Mouse (Mus musculus) midbrain, embryonic 13.5 days (tissue): ENCODE data around the gene Rai14. TPM values are rescaled to one million over a fixed set of nuclear protein-coding genes. Genes with fewer than 3 reads are reported as not detected.

Source experiments
- ATAC-seq: fragments of 200-750 bp; cut with Nextera tagmentation; 2 replicates; pipeline ENCODE4 v1.8.0; 2017; ENCODE audit warnings: mild to moderate bottlenecking, moderate TSS enrichment, moderate library complexity
- H3K27ac ChIP-seq: fragments of 300-500 bp; sonication (generic); 2 replicates; pipeline ENCODE4 v1.5.1; 2015; ENCODE audit warnings: inconsistent platforms, mild to moderate bottlenecking, moderate library complexity
- H3K27me3 ChIP-seq: fragments of 300-500 bp; sonication (generic); 2 replicates; pipeline ENCODE4 v1.6.1; 2015; ENCODE audit warnings: mild to moderate bottlenecking, inconsistent platforms
- H3K36me3 ChIP-seq: fragments of 300-500 bp; sonication (generic); 2 replicates; pipeline ENCODE4 v1.6.1; 2015; ENCODE audit warnings: mild to moderate bottlenecking, inconsistent platforms
- H3K4me1 ChIP-seq: fragments of 300-500 bp; sonication (generic); replicated peaks from 2 replicates; pipeline ENCODE4 v1.6.1; 2015; ENCODE audit warnings: inconsistent platforms
- H3K4me2 ChIP-seq: fragments of 300-500 bp; sonication (generic); replicated peaks from 2 replicates; pipeline ENCODE4 v1.6.1; 2015; ENCODE audit warnings: moderate library complexity, mild to moderate bottlenecking, inconsistent platforms
- H3K4me3 ChIP-seq: fragments of 300-500 bp; sonication (generic); replicated peaks from 2 replicates; pipeline ENCODE4 v1.5.1; 2015; ENCODE audit warnings: mild to moderate bottlenecking, inconsistent platforms
- H3K9ac ChIP-seq: fragments of 300-500 bp; sonication (generic); replicated peaks from 2 replicates; pipeline ENCODE4 v1.6.1; 2015; ENCODE audit warnings: mild to moderate bottlenecking, inconsistent platforms
- H3K9me3 ChIP-seq: fragments of 300-500 bp; sonication (generic); 2 replicates; pipeline ENCODE4 v1.6.1; 2016; ENCODE audit warnings: mild to moderate bottlenecking, inconsistent platforms
- WGBS: fragments of 180-500 bp; shearing (Covaris S2); methylation state at CpG from one replicate; pipeline ENCODE4 v1.1.7; 2015; 5-methylcytosine and 5-hydroxymethylcytosine counted together
- polyA plus RNA-seq: library from polyadenylated mRNA; unstranded; fragments of >200 nt; fragmentation: Nextera tagmentation; extraction: Ambion mirVana; gene quantifications from 2 replicates; pipeline ENCODE4 v1.2.1, GENCODE M21; 2015

Gene Rai14
- 30.1 and 34.2 TPM in 2 replicates for polyA plus RNA-seq

GRCm38 (mm10) chr15:10714409-10715138, at the start of gene Rai14:
Rai14 (minus strand) TSS chr15:10714624.
- Histone ChIP-seq H3K4me2 (peak within 1 kb of the TSS; percentile 95), H3K27ac (peak within 1 kb of the TSS; percentile 72), H3K27me3 (no peaks in the 10 kb centered on the region), H3K9ac (peak within 1 kb of the TSS; percentile 85), H3K4me1 (peaks cover 33% of the 10 kb centered on the region), H3K4me3 (peak within 1 kb of the TSS; percentile 77), H3K9me3 (no peaks in the 10 kb centered on the region; the same call in 1 of the 2 replicates), H3K36me3 (no peaks in the 10 kb centered on the region)
- under 1% methylated on average over 53 of the region's 68 CpGs for WGBS
- peak; percentile 81 for ATAC-seq

GRCm38 (mm10) chr15:10761441-10761840, 47.0 kb upstream of the Rai14 start:
- Histone ChIP-seq H3K9me3 (no peaks in the 10 kb centered on the region), H3K9ac (no peak overlapping the region), H3K4me1 (no peaks in the 10 kb centered on the region), H3K4me2 (no peak overlapping the region), H3K27me3 (no peaks in the 10 kb centered on the region), H3K4me3 (no peak overlapping the region), H3K27ac (no peak overlapping the region), H3K36me3 (no peaks in the 10 kb centered on the region)
- ATAC-seq, result no peak
- WGBS, result 91% methylated on average over 6 of the region's 6 CpGs

- no peaks in the 10 kb centered on the region for H3K27me3 ChIP-seq
- H3K4me1 ChIP-seq, result no peaks in the 10 kb centered on the region
- H3K4me3 ChIP-seq, result no peak overlapping the region
- no peaks in the 10 kb centered on the region for H3K9me3 ChIP-seq
- WGBS, result 91% methylated on average over 12 of the region's 12 CpGs
- H3K4me2 ChIP-seq, result no peak overlapping the region
- H3K27ac ChIP-seq, result no peak overlapping the region
- ATAC-seq, result no peak
- H3K36me3 ChIP-seq, result no peaks in the 10 kb centered on the region
- H3K9ac ChIP-seq, result no peak overlapping the region
Observed at GRCm38 (mm10) chr15:10760006-10760405, 45.6 kb upstream of the Rai14 start.

GRCm38 (mm10) chr15:10759440-10759839, 45.0 kb upstream of the Rai14 start:
- Histone ChIP-seq H3K4me2 (no peak overlapping the region), H3K9ac (no peak overlapping the region), H3K27me3 (no peaks in the 10 kb centered on the region), H3K27ac (no peak overlapping the region), H3K4me3 (no peak overlapping the region), H3K4me1 (no peaks in the 10 kb centered on the region), H3K9me3 (no peaks in the 10 kb centered on the region), H3K36me3 (no peaks in the 10 kb centered on the region)
- 90% methylated on average over 4 of the region's 4 CpGs for WGBS
- ATAC-seq, result no peak

GRCm38 (mm10) chr15:10758808-10759207, 44.4 kb upstream of the Rai14 start:
- no peak overlapping the region for H3K27ac ChIP-seq
- ATAC-seq, result no peak

GRCm38 (mm10) chr15:10751141-10751540, 36.7 kb upstream of the Rai14 start:
- WGBS, result 92% methylated on average over 2 of the region's 2 CpGs
- ATAC-seq, result no peak
- Histone ChIP-seq H3K4me2 (no peak overlapping the region), H3K36me3 (no peaks in the 10 kb centered on the region), H3K4me1 (peaks cover 21% of the 10 kb centered on the region), H3K4me3 (no peak overlapping the region), H3K27ac (no peak overlapping the region), H3K9me3 (no peaks in the 10 kb centered on the region), H3K9ac (no peak overlapping the region), H3K27me3 (no peaks in the 10 kb centered on the region)

More at GRCm38 (mm10) chr15:10758808-10759207, 44.4 kb upstream of the Rai14 start:
- no peak overlapping the region for H3K4me2 ChIP-seq
- H3K27me3 ChIP-seq, result no peaks in the 10 kb centered on the region
- no peaks in the 10 kb centered on the region for H3K4me1 ChIP-seq
- no peaks in the 10 kb centered on the region for H3K9me3 ChIP-seq
- no peaks in the 10 kb centered on the region for H3K36me3 ChIP-seq
- no peak overlapping the region for H3K9ac ChIP-seq
- no peak overlapping the region for H3K4me3 ChIP-seq

- H3K27me3 ChIP-seq, result no peaks in the 10 kb centered on the region
- H3K4me3 ChIP-seq, result no peak overlapping the region
- no peak overlapping the region for H3K4me2 ChIP-seq
- no peak overlapping the region for H3K9ac ChIP-seq
- ATAC-seq, result no peak
- no peaks in the 10 kb centered on the region for H3K36me3 ChIP-seq
- no peaks in the 10 kb centered on the region for H3K9me3 ChIP-seq
- no peak overlapping the region for H3K27ac ChIP-seq
- H3K4me1 ChIP-seq, result peaks cover 28% of the 10 kb centered on the region
- 87% methylated on average over 2 of the region's 2 CpGs for WGBS
Observed at GRCm38 (mm10) chr15:10750339-10750738, 35.9 kb upstream of the Rai14 start.

- no peaks in the 10 kb centered on the region for H3K9me3 ChIP-seq
- no peak for ATAC-seq
Observed at GRCm38 (mm10) chr15:10749678-10750077, 35.3 kb upstream of the Rai14 start.

GRCm38 (mm10) chr15:10747638-10748037, 33.2 kb upstream of the Rai14 start:
- 0 out of 2 replicates have a peak overlapping the region, but pooled peaks have one; percentile 8 for H3K9ac ChIP-seq
- H3K27ac ChIP-seq, result peak overlapping the region; percentile 85
- ATAC-seq, result peak; percentile 78
- peaks cover 28% of the 10 kb centered on the region for H3K4me1 ChIP-seq
- WGBS, result 43% methylated on average over 8 of the region's 8 CpGs
- no peaks in the 10 kb centered on the region for H3K27me3 ChIP-seq
- H3K4me3 ChIP-seq, result no peak overlapping the region
- no peaks in the 10 kb centered on the region for H3K9me3 ChIP-seq
- peak overlapping the region; percentile 21; the same call in 1 of the 2 replicates for H3K4me2 ChIP-seq
- H3K36me3 ChIP-seq, result no peaks in the 10 kb centered on the region

More at GRCm38 (mm10) chr15:10749678-10750077, 35.3 kb upstream of the Rai14 start:
- H3K27ac ChIP-seq, result no peak overlapping the region
- no peak overlapping the region for H3K4me2 ChIP-seq
- no peaks in the 10 kb centered on the region for H3K36me3 ChIP-seq
- H3K4me3 ChIP-seq, result no peak overlapping the region
- no peak overlapping the region for H3K9ac ChIP-seq
- H3K4me1 ChIP-seq, result peaks cover 28% of the 10 kb centered on the region
- H3K27me3 ChIP-seq, result no peaks in the 10 kb centered on the region
- WGBS, result 70% methylated on average over 4 of the region's 4 CpGs

- peaks cover 28% of the 10 kb centered on the region for H3K4me1 ChIP-seq
- H3K9ac ChIP-seq, result 0 out of 2 replicates have a peak overlapping the region, but pooled peaks have one; percentile 8
- 7% methylated on average over 4 of the region's 4 CpGs for WGBS
- peak overlapping the region; percentile 21 for H3K4me2 ChIP-seq
- no peaks in the 10 kb centered on the region for H3K27me3 ChIP-seq
- H3K27ac ChIP-seq, result peak overlapping the region; percentile 85
- no peaks in the 10 kb centered on the region for H3K9me3 ChIP-seq
- no peaks in the 10 kb centered on the region for H3K36me3 ChIP-seq
- peak; percentile 93 for ATAC-seq
- no peak overlapping the region for H3K4me3 ChIP-seq
Observed at GRCm38 (mm10) chr15:10747226-10747625, 32.8 kb upstream of the Rai14 start.

- Histone ChIP-seq H3K9ac (no peak overlapping the region), H3K4me2 (peak overlapping the region; percentile 7; the same call in 1 of the 2 replicates)
Observed at GRCm38 (mm10) chr15:10746303-10747051, 32.1 kb upstream of the Rai14 start.

GRCm38 (mm10) chr15:10742441-10742840, 28.0 kb upstream of the Rai14 start:
- no peaks in the 10 kb centered on the region for H3K36me3 ChIP-seq
- no peaks in the 10 kb centered on the region for H3K27me3 ChIP-seq
- H3K9me3 ChIP-seq, result no peaks in the 10 kb centered on the region
- peaks cover 18% of the 10 kb centered on the region for H3K4me1 ChIP-seq
- no peak overlapping the region for H3K4me3 ChIP-seq
- no peak overlapping the region for H3K27ac ChIP-seq
- WGBS, result 75% methylated on average over 6 of the region's 6 CpGs
- no peak for ATAC-seq
- no peak overlapping the region for H3K4me2 ChIP-seq
- H3K9ac ChIP-seq, result no peak overlapping the region

More at GRCm38 (mm10) chr15:10746303-10747051, 32.1 kb upstream of the Rai14 start:
- Histone ChIP-seq H3K36me3 (no peaks in the 10 kb centered on the region), H3K9me3 (no peaks in the 10 kb centered on the region), H3K27ac (peak overlapping the region; percentile 85), H3K4me1 (peaks cover 28% of the 10 kb centered on the region), H3K4me3 (no peak overlapping the region), H3K27me3 (no peaks in the 10 kb centered on the region)
- peak; percentile 85 for ATAC-seq
- 30% methylated on average over 4 of the region's 4 CpGs for WGBS
